Mouse (Mus musculus): ENCODE results near the gene Bbs9.
"Not testable (repeated sequence)": the region's sequence is repeated elsewhere in the genome, so short reads cannot be mapped to it uniquely, and the experiment has no call there.

Bbs9 gene

GRCm38 (mm10) chr9:22475424-22475868, at the start of gene Bbs9:
Gene Bbs9 (plus strand): TSS chr9:22475715.
- peak; percentile 96 to 98 for DNase-seq (ENCODE audit: low spot score in 2 of 2)

DNA sequence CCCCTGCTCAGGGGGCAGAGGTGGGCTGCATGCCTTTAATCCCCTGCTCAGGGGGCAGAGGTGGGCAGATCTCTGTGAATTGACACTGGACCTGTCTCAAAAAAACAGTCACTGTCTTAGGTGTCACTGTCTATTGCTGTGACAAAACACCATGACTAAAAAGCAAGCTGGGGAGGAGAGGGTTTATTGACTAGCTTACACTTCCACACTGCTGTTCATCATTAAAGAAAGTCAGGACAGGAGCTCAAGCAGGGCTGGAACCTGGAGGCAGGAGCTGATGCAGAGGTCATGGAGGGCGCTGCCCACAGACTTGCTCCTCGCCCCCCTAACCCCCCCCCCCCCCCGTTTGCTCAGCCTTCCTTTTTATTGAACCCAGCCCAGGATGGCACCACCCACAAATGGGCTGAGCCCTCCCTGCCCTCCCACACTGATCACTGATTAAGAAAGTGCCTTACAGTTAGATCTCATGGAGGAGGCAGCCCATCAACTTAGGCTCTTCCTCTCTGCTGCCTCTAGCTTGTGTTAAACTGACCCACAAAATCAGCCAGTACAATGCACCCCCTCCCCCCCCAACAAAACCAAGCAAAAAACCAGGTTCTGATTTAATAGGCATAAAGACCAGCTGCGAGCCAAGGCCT, 47.4 kb upstream of the Bbs9 start:
- DNase-seq (ENCODE audit: low spot score in 2 of 2) = no peak

GRCm38 (mm10) chr9:22428666-22429410, 46.7 kb upstream of the Bbs9 start:
- DNase-seq (ENCODE audit: low spot score in 2 of 2) = no peak

DNA sequence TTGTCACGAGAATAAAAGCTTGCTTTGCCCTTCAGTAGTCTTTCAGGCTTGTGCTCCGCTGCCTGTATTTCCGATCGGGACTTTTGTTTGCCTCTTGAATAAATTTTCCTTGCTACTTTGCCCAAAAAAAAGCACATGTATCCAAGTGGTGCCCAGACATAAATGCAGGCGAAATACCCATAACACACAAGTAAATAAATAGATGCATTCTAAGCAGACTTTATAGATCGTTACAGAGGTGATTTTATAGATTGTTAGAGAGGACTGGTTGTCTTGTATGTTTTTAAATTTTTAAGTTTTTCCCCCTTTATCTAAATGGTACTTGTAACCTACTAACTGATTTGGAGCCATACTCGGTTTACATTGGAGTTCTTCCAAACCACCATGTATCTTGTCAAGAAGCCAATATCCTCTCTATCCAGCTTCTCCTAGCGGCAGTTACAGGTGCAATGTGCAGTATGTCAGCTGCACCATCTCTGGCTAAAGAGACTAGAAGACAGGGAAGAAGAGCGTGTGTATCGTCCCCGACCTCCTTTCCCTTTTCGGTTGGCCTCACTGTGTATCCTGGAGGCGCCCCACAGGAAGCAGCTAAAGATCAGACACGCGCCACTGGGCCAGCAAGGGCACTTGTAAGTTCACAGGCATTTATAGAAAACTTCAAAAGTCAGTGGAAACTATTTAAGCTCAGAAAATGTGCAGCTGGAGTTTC, 45.8 kb upstream of the Bbs9 start:
- no peak for DNase-seq (ENCODE audit: low spot score in 2 of 2)

- DNase-seq (ENCODE audit: low spot score in 2 of 2) = no peak
Measured at GRCm38 (mm10) chr9:22430315-22430840, 45.1 kb upstream of the Bbs9 start.

DNA sequence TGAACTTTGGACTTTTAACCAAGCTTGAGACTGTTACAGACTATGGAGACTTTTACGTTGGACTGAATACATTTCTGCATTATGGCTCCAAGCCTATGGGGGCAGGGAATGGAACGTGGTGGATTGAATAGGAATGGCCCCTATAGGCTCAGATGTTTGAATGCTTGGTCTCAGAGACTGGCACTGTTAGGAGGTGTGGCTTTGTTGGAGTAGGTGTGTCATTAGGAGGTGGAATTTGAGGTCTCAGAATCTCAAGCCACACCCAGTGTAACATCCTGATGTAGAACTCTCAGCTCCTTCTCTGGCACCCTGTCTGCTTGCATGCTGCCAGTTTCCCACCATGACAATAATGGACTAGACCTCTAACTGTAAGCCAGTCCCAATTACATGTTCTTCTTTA, 42.3 kb upstream of the Bbs9 start:
- DNase-seq (ENCODE audit: low spot score in 2 of 2) = no peak

GRCm38 (mm10) chr9:22434101-22434500, 41.4 kb upstream of the Bbs9 start:
- no peak for DNase-seq (ENCODE audit: low spot score in 2 of 2)

- DNase-seq (ENCODE audit: low spot score in 2 of 2) = no peak
Measured at GRCm38 (mm10) chr9:22438826-22439225, 36.7 kb upstream of the Bbs9 start.

DNA sequence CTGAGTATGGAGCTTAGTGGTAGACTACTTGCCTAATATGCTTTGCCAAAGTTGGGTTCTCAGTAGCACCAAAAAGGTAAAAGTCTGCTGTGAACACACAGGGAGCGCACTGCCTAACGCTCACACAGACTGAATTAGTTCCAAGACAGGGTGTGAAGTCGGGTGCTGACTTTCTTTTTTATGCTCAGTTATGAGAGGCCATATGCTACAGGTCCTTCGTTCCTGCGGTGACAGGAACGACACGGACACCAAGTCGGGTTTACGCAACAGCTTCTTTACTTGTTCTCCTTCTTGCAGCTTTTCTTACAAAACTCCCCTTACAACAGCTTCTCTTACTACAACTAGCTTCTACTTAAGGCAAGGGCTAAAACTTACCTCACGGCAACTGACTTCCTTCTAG, 32.4 kb upstream of the Bbs9 start:
- no peak for DNase-seq (ENCODE audit: low spot score in 2 of 2)

DNA sequence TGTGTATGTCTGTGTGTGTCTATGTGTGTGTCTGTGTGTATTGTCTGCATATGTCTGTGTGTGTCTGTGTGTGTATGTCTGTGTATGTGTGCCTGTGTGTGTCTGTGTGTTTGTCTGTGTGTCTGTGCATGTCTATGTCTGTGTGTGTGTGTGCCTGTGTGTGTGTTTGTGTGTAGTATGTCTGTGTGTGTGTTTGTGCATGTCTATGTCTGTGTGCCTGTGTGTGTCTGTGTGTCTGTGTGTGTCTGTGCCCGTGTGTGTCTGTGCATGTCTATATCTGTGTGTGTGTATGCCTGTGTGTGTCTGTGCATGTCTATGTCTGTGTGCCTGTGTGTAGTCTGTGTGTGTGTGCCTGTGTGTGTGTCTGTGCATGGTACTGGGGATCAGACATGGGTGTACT, 30.4 kb upstream of the Bbs9 start:
- DNase-seq (ENCODE audit: low spot score in 2 of 2) = no peak

DNA sequence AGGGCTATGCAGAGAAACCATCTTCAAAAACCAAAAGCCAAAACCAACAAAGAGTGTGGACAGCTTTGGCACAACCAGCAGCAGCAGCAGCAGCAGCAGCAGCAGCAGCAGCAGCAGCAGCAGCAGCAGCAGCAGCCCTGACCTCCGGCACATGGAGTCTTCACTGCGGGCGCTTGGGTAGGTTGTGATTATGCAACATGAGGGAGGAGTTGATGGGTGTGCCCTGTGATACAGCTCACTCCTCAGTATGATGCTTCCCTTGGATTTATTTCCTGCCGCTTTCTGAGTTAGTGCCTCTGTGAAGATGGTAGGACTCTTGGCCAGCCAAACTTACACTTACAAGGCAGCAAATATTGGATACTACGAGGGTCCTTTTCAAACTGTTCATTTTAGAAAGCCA, 28.3 kb upstream of the Bbs9 start:
- no peak for DNase-seq (ENCODE audit: low spot score in 2 of 2)

GRCm38 (mm10) chr9:22448420-22448819, 27.1 kb upstream of the Bbs9 start:
- no peak for DNase-seq (ENCODE audit: low spot score in 2 of 2)

- no peak for DNase-seq (ENCODE audit: low spot score in 2 of 2)
Measured at GRCm38 (mm10) chr9:22449209-22449608, 26.3 kb upstream of the Bbs9 start.

DNA sequence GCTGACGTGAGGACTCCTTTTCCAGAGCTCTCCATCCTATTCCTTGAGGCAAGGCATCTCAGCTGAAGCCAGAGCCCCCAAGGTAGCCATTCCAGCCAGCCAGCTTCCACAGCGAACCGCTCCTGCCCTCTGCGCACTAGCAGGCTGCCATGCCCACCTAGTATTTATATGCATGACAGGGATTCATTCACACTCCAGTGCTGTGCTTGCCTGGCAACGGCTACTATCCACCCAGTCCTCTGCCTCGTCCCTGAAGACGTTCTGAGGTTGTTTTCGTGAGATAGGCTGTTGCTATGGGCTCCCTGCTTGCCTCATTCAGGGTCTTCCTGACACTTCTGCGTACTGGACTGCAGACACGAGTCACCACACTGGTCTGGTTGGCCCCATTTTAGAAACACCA, 22.8 kb upstream of the Bbs9 start:
- DNase-seq (ENCODE audit: low spot score in 2 of 2) = peak in 1 of 2 experiments; percentile 61

- DNase-seq (ENCODE audit: low spot score in 2 of 2) = no peak
Measured at GRCm38 (mm10) chr9:22453501-22453924, 22.0 kb upstream of the Bbs9 start.

DNA sequence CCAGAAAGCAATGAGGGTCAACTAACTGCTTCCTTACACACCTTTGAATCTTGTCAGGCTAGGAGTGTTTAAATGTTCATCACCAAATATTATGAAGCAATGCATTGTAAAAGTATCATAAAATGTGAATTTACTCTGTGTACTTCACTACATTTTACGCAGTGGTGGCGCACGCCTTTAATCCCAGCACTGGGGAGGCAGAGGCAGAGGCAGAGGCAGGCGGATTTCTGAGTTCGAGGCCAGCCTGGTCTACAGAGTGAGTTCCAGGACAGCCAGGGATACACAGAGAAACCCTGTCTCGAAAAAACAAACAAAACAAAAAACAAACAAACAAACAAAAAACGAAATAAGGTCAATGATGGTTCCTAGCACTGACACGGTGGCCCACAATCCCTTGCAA, 21.5 kb upstream of the Bbs9 start, which contains the start of gene Gm17545:
Gene Gm17545 (plus strand): TSS at position 301 of the 400 bp plus-strand sequence.
- DNase-seq (ENCODE audit: low spot score in 2 of 2) = not testable (repeated sequence)

- DNase-seq (ENCODE audit: low spot score in 2 of 2) = no peak
Measured at GRCm38 (mm10) chr9:22455041-22455440, 20.5 kb upstream of the Bbs9 start.

- no peak for DNase-seq (ENCODE audit: low spot score in 2 of 2)
Measured at GRCm38 (mm10) chr9:22457142-22457835, 18.2 kb upstream of the Bbs9 start.

DNA sequence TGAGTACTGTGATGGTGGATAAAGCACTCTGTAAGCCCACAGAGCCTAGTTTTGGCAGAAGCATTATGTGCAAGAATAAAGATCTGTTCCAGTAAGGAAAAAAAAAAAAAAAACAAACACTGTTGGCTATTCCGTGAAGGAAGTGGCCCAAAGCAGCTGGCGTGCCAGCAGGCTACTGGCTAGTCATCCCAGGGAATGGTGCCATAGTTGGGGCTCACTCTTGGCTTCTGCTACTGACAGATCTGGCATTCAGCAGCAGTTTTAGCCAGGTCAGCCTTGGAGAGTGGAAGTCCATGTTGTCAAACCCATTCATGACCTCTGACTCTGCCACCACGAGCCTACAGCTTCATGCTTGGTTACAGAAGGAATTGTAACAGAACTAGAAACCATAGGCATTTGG, 13.6 kb upstream of the Bbs9 start:
- peak; percentile 74 to 75 for DNase-seq (ENCODE audit: low spot score in 2 of 2)

DNA sequence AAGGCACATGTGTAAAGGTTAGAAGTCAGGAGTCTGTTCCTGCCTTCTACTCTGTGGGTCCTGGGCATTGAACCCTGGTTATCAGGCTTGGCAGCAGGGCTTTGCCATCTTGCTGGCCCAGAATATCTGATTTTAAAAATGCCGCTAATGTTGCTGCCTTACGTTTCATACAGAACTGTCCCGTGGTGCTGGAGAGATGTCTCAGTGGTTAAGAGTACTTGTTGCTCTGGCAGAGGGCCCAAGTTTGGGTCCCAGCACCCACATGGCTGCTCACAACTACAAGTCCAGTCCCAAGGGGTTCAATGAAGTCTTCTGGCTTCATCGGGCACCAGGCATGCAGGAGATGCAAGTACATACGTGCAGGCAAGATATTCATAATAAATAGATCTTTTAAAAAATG, 9.3 kb upstream of the Bbs9 start:
- no peak for DNase-seq (ENCODE audit: low spot score in 2 of 2)

- peak; percentile 51 to 58 for DNase-seq (ENCODE audit: low spot score in 2 of 2)
Measured at GRCm38 (mm10) chr9:22467371-22468169, 7.9 kb upstream of the Bbs9 start.
